Mouse (Mus musculus) spleen, embryonic (tissue): ENCODE measurements around the gene Tbc1d15.
"Not testable (repeated sequence)": the region's sequence is repeated elsewhere in the genome, so short reads cannot be mapped to it uniquely, and the experiment has no call there.

Experiments used
- CTCF ChIA-PET: fragments of 350-600 bp; sonication (Branson Sonifier 250); formaldehyde crosslinking; loops from one replicate; lab custom pipeline; 2022; lab: Charles Lee

The Tbc1d15 gene

GRCm38 (mm10) chr10:115245488-115245887 lies 5.8 kb downstream of the Tbc1d15 start:
- CTCF ChIA-PET = interaction anchor here (0.6 kb wide), 1 partner anchor 1226 kb away, joined by 3 read pairs; no protein-coding TSS in a partner anchor

GRCm38 (mm10) chr10:115241082-115241595 lies 10.1 kb downstream of the Tbc1d15 start:
- CTCF ChIA-PET = no interaction called here

GRCm38 (mm10) chr10:115237931-115238330 lies 13.3 kb downstream of the Tbc1d15 start:
- CTCF ChIA-PET = no interaction called here

- CTCF ChIA-PET = no interaction called here
These were observed 14.5 kb downstream of the Tbc1d15 start for GRCm38 (mm10) chr10:115236733-115237132.

GRCm38 (mm10) chr10:115235501-115235900 lies 15.8 kb downstream of the Tbc1d15 start:
- CTCF ChIA-PET = no interaction called here

DNA sequence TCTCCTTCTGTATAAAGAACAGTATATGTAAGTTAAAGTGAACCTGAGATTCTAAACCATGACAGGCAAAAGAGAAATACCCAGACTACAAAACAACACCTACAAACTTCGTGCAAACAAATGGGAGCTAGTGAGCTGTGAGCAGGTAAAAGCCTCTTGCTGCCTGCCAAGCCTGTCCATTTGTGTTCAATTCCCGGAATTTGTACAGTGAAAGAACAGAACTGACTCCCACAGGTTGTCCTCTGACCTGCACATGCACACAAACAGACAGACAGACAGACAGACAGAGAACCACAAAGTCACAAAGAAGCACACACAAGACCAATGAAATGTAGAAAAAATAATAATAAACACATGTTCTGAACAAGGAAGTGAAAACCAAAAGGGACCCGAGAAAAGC lies 17.5 kb downstream of the Tbc1d15 start:
- CTCF ChIA-PET = no interaction called here

DNA sequence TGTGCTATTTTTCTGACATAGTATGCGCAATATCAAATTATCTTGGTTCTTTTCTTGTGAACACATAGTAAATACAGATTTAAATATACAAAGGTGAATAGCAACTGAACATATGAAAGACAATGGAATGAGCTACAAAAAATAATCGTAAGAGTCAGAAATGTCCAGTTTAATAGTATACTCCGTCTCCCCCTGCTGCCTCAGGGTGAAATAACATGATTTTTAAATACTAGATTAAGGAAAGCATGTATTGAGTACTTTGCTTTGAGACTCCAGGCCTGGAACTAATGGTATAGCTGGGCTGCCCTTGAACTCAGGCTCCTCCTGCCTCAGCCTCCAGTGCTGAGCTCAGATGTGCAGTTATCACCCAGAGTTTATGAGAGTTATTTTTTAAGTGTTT lies 18.8 kb downstream of the Tbc1d15 start:
- CTCF ChIA-PET = no interaction called here

GRCm38 (mm10) chr10:115229023-115229422 lies 22.2 kb downstream of the Tbc1d15 start:
- CTCF ChIA-PET = no interaction called here

GRCm38 (mm10) chr10:115226586-115226985 lies 24.7 kb downstream of the Tbc1d15 start:
- CTCF ChIA-PET = no interaction called here

DNA sequence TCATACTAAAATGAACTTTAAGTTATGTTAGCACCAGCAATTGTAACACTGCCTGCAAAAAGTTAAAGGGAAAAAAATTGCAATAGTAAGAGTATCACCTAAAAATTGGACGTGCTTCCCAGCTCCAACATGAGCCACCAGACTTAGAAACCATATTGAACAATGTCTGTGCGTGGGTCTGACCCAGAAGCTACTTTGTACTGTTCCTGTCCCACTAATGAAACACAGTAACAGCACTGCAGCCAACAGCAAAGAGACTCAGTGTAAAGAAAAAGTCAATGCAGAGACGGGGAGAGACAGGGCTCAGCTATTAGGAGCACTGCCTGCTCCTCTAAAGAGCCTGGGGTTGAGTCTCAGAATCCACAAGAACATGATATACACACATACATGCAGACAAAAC lies 27.4 kb downstream of the Tbc1d15 start:
- CTCF ChIA-PET = no interaction called here

DNA sequence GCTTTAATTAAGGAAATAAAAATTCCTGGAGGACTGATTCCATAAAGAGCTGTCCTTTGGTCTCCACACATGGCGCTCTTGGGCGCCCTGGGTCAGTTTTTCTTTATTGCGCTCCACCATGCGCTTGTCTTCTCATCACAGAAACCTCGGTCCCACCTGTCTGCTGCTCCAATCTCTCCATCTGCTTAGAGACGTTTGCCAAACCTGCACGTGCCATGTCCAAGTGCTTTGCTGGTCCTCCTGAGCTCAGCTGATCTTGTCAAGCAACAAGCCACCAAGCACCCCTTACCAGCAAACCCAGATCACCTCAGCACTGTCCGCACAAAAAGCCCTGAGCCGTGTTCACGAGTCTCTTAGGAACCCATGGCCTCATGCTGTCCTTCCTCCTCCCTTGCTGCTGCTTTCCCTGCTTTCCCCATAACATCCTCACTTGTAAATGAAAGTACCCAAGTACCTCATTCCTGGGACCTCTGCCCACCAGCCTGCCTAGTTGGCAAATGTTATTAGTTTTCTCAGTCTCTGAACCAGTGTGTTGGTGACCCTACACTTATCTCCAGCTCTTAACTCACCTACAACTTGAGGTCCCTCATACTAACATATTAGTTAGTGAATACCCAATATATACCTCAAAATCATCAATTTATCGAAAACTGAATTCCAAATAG lies 38.2 kb downstream of the Tbc1d15 start:
- CTCF ChIA-PET = no interaction called here

DNA sequence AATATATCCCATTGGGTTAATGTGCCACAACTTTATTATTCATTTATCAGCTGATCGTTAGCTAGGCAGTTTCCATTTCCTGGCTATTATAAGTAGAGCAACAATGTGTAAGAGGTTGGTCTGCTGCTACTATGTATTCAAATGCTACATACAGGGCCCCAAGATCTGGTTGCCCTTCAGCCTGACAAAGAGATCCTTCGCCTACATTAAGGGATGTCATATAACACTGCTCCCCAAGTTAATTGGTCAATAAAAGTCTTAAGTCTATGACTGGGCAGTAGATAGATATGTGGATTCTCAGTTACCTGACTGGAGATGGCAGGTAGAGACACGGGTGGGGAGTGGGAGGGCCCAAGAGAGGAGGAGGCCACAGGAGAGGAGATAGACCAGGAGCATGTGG lies 45.4 kb downstream of the Tbc1d15 start:
- CTCF ChIA-PET = no interaction called here

DNA sequence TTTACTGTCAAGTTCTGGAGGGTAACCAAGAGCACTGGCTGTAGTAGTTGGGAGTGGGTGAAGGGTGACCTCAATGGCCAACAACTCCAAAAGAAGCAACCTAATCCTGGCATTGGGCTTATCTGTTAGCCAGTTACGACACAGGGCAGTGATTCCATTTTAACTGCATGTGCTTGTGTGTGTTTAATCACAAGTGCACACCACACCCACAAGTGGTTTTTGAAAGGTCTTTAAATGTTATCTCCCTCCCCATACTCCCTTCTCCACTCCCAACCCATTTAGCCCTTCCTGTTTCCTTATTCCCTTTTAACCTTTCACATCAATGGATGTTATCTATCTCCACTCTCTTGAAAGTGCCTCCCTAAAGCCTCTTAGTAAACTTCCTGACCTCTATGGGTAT lies 46.0 kb downstream of the Tbc1d15 start:
- CTCF ChIA-PET = no interaction called here

GRCm38 (mm10) chr10:115191214-115191613 lies 60.1 kb downstream of the Tbc1d15 start:
- CTCF ChIA-PET = no interaction called here

DNA sequence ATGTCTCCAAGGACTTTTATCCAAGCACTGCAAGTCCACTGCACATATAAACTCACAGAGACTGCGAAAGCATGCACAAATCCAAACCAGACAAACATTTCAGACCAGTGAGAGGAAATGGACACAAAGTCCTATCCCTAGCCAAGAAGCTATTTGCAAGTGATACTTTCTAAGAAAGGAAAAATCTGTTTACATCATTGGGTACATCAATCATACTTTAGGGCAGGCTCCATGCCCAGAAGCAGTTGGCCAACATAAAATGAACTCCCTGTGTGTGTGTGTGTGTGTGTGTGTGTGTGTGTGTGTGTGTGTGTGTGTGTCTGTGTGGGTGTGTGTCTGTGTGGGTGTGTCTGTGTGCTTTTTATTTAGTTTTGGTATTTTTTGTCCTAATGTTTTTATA lies 63.9 kb downstream of the Tbc1d15 start:
- CTCF ChIA-PET = no interaction called here

DNA sequence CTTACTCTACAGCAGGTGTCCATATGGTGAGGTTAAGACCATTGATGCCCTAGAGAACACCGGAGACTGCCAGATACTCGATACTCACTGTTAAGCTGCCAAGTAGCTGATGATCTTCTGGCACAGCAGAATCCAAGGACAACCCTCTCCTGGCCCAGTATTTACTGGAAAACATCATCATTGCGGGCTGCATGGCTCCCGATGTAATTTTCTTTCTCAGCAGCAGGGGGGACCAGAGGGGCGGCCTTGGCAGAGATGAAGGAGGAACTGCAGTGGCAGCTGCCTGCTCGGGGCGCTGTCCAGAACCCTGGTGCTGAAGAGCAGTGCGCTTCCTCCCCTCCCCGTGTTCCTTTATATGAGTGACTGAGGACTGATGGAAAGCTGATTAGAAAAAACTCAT lies 66.6 kb downstream of the Tbc1d15 start, which contains the start of gene Tph2:
Gene Tph2 (minus strand): TSS at position 326 of the 400 bp plus-strand sequence.
- CTCF ChIA-PET = no interaction called here

DNA sequence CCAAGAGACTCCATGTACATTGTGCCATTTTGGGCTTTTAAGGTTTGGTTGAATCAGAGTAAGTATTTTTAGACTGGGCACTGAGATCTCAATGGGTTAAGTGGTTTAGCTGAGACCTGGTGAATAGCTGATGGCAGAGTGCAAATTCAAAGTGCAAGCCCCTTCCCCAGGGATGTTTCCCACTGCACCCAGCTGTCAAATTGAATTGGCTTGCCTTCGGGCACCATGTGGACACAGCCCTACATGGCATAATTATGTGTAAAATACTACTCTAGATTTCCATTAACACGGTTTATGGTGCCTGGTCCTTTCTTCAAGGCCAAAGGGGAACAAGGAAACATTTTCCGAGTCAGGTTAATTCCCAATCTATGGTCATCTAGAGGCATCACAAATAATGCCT lies 70.2 kb downstream of the Tbc1d15 start:
- CTCF ChIA-PET = no interaction called here

- CTCF ChIA-PET = not testable (repeated sequence)
These were observed 73.2 kb downstream of the Tbc1d15 start for GRCm38 (mm10) chr10:115178019-115178418.

GRCm38 (mm10) chr10:115175591-115175991 lies 75.7 kb downstream of the Tbc1d15 start:
- CTCF ChIA-PET = no interaction called here

DNA sequence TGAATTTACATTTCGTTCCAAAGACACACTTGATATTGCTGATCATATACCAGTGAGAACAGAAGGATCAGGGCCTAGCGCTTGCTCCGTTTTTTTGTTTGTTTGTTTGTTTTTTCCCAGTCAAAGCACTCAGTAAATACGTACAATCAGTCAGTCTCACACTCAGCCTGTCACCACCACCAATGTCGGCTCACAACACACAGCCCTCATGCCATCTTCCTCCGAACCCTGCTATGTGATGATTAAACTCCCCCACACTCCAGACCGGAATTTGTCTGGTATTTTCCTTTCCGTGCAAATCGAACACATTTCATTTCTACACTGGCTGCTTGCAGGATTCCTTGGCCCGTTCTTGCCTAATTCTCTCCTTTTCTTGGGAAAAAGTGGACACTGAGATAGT lies 77.9 kb downstream of the Tbc1d15 start:
- CTCF ChIA-PET = no interaction called here

DNA sequence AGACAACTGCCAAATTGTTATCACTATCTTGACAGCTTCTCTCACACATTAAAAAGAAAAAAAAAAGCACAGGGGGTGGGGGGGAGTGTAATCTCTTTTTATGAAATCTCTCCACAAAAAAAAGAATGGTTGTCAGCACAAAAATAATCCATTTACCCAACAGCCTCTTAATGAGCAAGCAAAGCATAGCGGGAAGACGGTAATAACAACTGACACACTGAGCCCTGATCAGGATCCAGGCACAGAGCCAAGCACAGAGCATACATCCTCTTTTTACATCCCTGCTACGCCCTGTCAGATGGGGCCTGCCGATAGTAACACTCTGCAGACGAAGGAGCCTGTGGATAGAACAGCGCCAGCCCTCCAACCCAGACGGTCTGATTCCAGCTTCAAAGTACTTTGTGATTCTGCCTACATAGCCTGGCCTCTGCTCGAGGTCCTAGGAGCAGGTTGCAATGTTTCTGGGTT lies 79.9 kb downstream of the Tbc1d15 start:
- CTCF ChIA-PET = no interaction called here

- CTCF ChIA-PET = no interaction called here
These were observed 80.5 kb downstream of the Tbc1d15 start for GRCm38 (mm10) chr10:115170496-115171350.

GRCm38 (mm10) chr10:115169410-115169809 lies 81.9 kb downstream of the Tbc1d15 start:
- CTCF ChIA-PET = no interaction called here
